Mouse (Mus musculus): ENCODE results near the gene Dpf3.

GRCm38 (mm10) chr12:83521083-83521482 is 33.6 kb upstream of the Dpf3 start:
- TF ChIP-seq CTCF (conservative IDR thresholded peaks at IDR 0.05; ENCODE audit: insufficient read depth, insufficient read length, low read depth, low read length) (no peak), POLR2A (IDR thresholded peaks at IDR 0.05; ENCODE audit: low read depth, low read length) (no peak)
